Mouse (Mus musculus) left cerebral cortex, adult 9 months (tissue): ENCODE data around the gene Kitl.

Experiments
- DNase-seq, 2 experiments: peaks; one replicate each; pipeline ENCODE4 v3.0.0; 2022; ENCODE audit warnings: low spot score in 2 of 2

The Kitl gene

GRCm38 (mm10) chr10:100030385-100030784 lies 15.0 kb downstream of the Kitl start:
- peak in 1 of 2 experiments; percentile 50 for DNase-seq

DNA sequence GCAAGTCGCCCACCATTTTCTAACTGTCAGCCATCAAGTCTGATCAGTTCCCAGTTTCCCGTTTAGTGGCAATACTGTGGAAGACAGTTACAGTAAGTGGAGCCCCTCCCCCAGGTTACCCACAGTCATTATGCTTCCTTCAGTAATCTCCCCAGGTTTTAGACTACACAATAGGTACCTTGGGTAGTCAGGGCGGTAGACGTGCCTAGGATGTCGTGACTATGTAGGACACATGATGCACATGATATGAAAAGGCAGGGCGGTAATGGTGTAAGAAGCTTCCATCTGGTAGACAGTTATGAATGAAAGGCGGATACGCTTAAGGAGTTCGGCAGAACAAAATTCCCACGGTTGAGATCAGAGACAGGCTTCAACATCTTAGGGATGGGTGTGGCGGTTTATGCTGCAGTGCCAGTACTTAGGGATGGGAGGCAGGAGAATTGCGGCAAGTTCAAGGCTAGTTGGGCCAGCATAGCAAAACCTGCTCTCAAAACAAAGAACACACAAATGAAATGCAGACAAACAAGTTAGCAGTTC lies 15.6 kb downstream of the Kitl start:
- DNase-seq, result no peak

- no peak for DNase-seq
Observed at GRCm38 (mm10) chr10:100031631-100032030, 16.2 kb downstream of the Kitl start.

- DNase-seq, result no peak
Observed at GRCm38 (mm10) chr10:100032566-100032965, 17.1 kb downstream of the Kitl start.

DNA sequence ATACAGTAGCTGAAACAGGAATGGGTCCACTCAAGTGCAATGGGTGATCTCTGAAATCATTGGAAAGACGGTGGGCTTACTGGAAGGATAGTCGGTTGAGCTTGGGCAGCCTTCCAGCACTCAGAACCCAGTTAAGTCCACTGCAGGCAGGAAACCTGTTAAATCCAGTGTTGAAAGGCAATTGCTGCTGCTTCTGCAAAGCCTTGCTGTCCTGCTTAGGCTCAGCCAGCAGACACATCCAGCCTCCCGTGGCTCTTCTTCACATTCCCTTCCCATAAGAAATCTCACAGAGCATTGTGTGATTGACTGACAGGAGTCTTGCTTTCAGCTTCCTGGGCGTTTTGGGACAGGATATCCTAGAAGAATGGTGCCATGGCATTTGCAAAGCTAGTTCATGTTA lies 20.6 kb downstream of the Kitl start:
- no peak for DNase-seq

DNA sequence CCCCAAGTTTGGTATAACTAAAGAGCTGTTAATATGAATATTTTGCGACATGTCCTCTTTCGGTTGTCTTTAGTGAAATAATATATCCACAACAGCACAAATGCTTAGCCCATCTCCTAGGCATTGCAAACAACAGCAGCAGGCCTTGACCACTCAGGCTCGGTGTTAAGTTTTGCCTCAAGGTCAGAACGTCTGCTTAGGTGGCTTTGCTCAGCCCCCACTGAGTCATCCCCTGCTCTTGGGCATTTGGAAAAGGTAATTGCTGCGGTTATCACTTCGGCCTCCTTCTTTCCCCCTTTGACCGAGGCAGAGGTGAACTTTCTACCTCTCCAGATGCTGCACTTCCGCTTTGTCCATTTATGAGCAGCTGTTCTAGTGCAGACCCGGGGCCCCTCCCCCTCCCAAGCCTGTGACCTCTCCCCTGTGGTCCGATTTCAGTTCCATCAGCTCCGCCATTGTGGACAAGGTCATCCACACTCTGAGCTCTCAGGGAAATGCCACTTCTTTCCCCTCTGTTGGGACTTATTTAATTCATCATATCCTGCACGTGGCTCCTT lies 23.0 kb downstream of the Kitl start:
- DNase-seq, result no peak

GRCm38 (mm10) chr10:100038994-100039393 lies 23.6 kb downstream of the Kitl start:
- DNase-seq, result no peak

DNA sequence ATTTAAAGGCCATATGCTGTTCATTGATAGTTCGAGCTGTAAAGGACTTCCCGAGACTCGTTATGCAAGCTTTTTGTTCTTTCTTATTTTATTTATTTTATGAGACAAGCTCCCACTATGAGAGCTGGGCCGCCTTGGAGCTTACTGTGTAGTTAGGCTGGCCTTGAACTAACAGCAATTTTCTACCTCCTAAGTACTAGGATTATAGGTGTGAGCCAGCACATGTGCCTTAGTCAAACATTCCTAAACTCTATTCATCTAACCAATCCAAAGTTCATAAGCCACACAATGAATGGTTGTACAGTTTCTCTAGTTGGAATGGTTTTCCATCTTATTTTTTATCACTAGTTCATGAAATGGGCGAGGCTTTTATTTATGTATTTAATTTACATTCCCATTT lies 28.3 kb downstream of the Kitl start:
- DNase-seq, result no peak

- no peak for DNase-seq
Observed at GRCm38 (mm10) chr10:100044153-100044552, 28.7 kb downstream of the Kitl start.

GRCm38 (mm10) chr10:100051146-100051783 lies 35.8 kb downstream of the Kitl start:
- DNase-seq, result no peak

DNA sequence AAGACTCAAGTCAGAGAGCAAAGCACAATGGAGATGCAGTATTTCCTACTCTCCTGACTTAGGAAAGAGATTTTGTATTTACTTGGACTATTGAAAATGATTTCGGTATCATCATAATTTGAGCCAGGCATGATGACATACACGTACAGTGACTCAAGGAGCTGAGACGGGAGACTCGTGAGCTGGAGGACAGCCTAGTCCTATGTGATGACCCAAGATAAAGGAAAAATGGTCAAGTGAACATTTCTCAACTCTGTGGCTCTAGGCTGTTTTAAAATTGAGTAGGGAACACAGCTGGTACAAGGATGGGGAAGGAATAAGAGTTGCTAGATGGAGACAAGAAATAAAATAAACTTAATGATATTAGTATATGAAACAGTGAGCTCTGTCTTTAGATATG lies 37.0 kb downstream of the Kitl start:
- no peak for DNase-seq

DNA sequence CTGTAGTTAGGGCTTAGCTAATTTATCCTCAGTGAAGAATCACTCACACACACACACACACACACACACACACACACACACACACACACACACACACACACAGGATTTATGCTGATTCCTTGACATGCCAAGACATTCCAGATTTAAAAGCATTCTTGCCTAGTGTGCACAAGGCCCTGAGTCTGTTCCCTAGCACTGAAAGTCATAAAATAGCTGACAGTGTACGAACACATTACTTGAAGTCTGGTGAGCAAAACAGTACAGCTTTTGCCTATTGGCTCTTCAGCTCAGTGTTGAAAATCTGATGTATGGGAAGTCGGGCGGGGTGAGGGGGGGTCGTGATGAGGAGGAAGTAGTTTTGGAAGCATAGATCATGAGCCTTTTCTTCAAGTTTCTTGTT lies 37.5 kb downstream of the Kitl start:
- no peak for DNase-seq

- DNase-seq, result peak; percentile 43 to 86
Observed at GRCm38 (mm10) chr10:100054006-100054405, 38.6 kb downstream of the Kitl start.

- no peak for DNase-seq
Observed at GRCm38 (mm10) chr10:100055082-100055481, 39.7 kb downstream of the Kitl start.

DNA sequence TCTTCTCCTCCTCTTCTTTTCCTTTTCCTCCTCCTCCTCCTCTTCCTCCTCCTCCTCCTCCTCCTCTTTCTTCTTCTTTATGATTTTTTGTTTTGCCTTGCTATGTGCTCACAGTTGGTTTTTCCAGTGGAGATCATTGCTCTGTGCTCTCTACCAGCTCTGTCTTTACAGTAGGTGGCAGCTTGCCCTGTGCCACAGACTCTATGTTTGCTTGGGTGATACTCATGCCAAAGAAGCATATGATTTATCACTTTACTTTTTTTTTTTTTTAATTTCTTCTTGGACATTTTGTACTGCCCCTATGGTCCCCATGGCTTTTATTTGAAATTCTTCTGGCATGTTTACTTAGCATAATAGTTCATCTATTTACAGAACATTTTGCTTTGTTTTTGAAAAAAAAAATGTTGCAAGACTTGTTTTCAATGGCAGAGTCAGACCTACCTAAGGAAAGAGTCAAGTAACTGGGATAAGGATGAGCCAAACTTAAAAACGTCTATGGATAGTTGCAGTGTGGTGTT lies 41.7 kb downstream of the Kitl start:
- no peak for DNase-seq

- no peak for DNase-seq
Observed at GRCm38 (mm10) chr10:100059356-100059755, 43.9 kb downstream of the Kitl start.

DNA sequence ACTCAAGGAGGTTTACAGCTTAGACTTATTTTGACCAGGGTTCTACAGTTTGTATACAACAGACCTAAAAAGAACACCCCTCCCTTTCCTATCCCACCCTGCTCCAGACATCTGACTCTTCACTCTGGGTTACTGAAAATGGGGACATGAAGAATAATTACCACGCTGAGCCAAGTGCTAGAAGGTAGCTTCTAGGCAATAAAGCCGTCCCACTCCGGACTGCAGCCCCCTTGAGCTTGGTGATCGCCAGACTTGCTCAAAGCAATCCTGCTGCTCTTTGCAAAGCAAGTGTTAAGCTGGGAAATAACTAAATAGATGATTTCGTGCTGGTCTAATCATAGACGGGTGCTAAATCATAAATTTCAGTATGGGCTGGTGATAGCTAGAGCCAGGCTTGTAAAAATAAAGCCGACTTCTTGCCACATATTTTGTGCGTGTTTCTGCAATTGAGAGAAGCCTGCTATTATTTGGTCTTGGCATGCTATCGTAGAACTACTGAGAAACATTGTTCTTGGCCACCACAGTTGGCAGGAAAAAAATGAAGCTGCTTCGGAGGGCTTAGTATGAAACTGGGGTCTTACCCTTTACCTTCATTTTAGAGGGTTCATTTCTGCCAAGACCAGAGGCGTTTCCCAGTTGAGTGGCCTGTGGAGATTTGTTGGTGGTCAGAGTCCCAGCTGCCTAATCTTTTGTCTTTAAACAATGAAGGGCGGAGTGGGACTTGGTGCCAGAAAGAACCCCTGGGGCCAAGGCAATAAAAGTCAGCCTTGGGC lies 50.3 kb downstream of the Kitl start:
- DNase-seq, result no peak

DNA sequence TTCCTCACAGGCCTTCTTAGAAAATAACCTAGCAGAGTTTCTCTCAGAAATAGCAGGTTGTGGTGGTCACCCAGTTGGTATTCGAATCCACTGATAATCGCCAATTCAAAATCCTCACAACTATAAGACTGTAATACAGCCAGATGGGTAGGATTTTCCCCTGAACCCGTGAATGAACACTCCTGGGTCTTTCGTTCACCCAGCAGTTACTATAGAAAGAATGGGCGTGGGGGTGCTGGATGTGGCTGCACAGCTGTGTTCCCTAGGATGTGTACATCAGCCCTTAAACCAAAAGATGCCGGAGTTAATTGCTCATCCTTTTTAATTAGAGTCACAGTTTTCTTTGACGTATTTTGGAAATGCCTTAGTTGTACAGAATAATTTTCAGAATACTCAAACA lies 50.9 kb downstream of the Kitl start:
- DNase-seq, result no peak

DNA sequence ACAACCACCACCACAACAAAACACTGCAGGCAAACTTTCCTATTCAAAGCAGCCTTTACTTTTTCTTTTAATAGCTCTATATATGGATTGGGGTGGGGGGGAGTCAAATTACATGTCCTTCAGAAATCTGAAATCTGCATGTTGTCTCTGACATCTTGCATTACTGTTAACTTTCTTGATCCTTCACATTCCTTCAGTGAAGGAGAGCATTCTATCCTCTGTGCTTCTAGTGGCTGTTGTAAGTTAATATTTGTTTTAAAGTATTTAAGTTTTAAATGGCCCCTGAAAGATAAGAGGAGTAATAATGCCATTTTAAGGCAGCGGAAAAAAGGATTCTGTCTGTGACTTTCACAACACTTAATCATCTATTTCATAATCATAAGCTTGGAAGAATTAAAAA lies 57.2 kb downstream of the Kitl start:
- no peak for DNase-seq

DNA sequence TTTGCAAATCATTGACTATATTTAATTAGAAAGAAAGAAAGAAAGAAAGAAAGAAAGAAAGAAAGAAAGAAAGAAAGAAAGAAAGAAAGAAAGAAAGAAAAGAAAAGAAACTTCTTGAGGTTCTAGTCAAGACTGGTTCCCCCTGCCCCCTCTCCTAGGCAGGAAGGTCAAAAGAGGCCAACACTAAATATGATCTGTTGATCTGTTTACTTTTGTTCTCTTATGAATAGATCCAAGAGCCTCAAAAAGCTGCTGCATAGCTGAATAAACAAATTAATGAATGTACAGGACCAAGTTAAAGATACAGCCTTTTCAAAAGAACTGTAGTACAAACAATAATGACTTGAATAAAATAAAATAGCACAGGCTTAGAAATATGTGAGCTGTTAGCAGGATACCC lies 57.7 kb downstream of the Kitl start:
- no peak for DNase-seq

DNA sequence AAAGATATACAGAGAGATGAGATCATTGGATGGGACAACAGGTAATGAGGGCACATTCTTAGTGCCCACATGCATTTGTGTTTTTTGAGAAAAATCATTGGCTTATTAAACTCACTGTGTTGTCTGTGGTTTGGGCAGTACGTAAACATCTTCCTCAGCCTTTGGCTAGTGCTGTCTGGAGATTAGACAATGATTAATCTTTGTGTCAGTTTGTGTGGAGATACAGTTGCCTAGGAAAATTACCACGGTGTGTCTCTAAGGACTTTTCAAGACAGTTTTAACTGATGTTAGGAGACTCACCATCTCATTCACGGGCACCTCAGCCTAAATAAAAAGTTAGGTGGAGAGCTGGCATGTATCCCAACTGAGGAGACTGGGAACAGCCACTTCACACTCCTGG lies 85.7 kb downstream of the Kitl start:
- no peak for DNase-seq

DNA sequence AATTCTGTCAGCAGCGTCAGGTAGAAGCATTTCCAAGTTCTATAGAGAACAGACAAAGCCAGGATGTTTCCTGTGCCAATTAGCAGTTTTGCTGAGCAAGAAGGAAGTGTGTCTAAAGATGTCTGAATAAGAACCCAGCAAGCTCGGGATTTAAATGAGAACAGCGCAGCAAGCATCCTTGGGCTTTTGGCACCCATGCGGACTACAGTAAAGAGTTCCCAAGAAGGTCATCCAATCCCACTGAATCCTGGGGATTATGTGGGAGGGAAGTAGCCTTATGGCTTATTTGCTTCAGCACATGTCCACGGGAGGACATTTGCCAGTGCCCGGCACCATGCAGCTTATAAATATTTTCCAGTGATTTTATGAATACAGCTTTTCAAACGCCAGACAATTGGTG lies 95.8 kb downstream of the Kitl start:
- no peak for DNase-seq

DNA sequence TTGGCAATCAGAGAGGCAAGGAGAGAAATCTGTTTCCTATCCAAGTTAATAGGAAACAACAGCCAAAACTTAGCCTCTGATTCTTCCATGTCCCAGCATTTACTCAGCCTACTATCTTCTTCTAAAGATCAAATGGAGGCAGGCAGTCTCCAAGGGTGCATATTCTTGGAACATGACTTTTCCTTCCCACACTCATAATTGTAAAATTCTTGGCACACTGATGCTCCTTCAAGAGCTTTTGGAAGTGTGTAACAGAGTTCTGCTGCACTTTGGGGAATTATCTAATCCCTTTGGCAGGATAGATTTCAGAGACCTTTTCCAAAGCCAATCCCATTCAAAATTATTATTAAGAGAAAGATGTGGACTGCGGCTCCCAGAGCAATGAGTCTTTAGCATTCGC lies 100.1 kb downstream of the Kitl start:
- no peak for DNase-seq
